Mouse (Mus musculus): ENCODE results near the gene Castor1. TPM values are rescaled to one million over a fixed set of nuclear protein-coding genes. Genes with fewer than 3 reads are reported as not detected.

Gene Castor1
- polyA plus RNA-seq (2014; fragmentation: Illumina TruSeq; extraction: RNeasy Lipid Tissue Mini Kit (QIAGEN cat#74804); ENCODE audit: low read depth, low replicate concordance), result not detected

GRCm38 (mm10) chr11:4217914-4218629, at the start of gene Castor1:
Gene Castor1, plus strand, starts transcription at chr11:4218225.

GRCm38 (mm10) chr11:4186486-4187317, 31.3 kb upstream of the Castor1 start, which contains the start of gene Tbc1d10a:
Gene Tbc1d10a, plus strand, starts transcription at chr11:4186789.

GRCm38 (mm10) chr11:4235665-4236545, 17.9 kb downstream of the Castor1 start, which contains the start of gene Osm:
Gene Osm, plus strand, starts transcription at chr11:4236420.

GRCm38 (mm10) chr11:4256846-4257607, 39.0 kb downstream of the Castor1 start, which contains the start of gene Lif:
Gene Lif, plus strand, starts transcription at chr11:4257557.

Other genes with a start within 250 kb of the Castor1 start
- gene 4930556J24Rik, start 241.4 kb upstream of the Castor1 start, polyA plus RNA-seq (2014; fragmentation: Illumina TruSeq; extraction: RNeasy Lipid Tissue Mini Kit (QIAGEN cat#74804); ENCODE audit: low read depth, low replicate concordance), result not detected
- not detected for gene Gal3st1, start 234.6 kb upstream of the Castor1 start, polyA plus RNA-seq (2014; fragmentation: Illumina TruSeq; extraction: RNeasy Lipid Tissue Mini Kit (QIAGEN cat#74804); ENCODE audit: low read depth, low replicate concordance)
- gene Sec14l4, start 186.8 kb upstream of the Castor1 start, polyA plus RNA-seq (2014; fragmentation: Illumina TruSeq; extraction: RNeasy Lipid Tissue Mini Kit (QIAGEN cat#74804); ENCODE audit: low read depth, low replicate concordance), result 73.8 TPM
- not detected for gene Sec14l3, start 153.4 kb upstream of the Castor1 start, polyA plus RNA-seq (2014; fragmentation: Illumina TruSeq; extraction: RNeasy Lipid Tissue Mini Kit (QIAGEN cat#74804); ENCODE audit: low read depth, low replicate concordance)
- gene Mtfp1, start 122.8 kb upstream of the Castor1 start, polyA plus RNA-seq (2014; fragmentation: Illumina TruSeq; extraction: RNeasy Lipid Tissue Mini Kit (QIAGEN cat#74804); ENCODE audit: low read depth, low replicate concordance), result 17.1 TPM
- 293 TPM for gene Sec14l2, start 94.8 kb upstream of the Castor1 start, polyA plus RNA-seq (2014; fragmentation: Illumina TruSeq; extraction: RNeasy Lipid Tissue Mini Kit (QIAGEN cat#74804); ENCODE audit: low read depth, low replicate concordance)
- gene Rnf215, start 83.0 kb upstream of the Castor1 start, polyA plus RNA-seq (2014; fragmentation: Illumina TruSeq; extraction: RNeasy Lipid Tissue Mini Kit (QIAGEN cat#74804); ENCODE audit: low read depth, low replicate concordance), result 2.9 TPM
- gene Ccdc157, start 57.9 kb upstream of the Castor1 start, polyA plus RNA-seq (2014; fragmentation: Illumina TruSeq; extraction: RNeasy Lipid Tissue Mini Kit (QIAGEN cat#74804); ENCODE audit: low read depth, low replicate concordance), result 4.3 TPM
- 5.6 TPM for gene Sf3a1, start 57.9 kb upstream of the Castor1 start, polyA plus RNA-seq (2014; fragmentation: Illumina TruSeq; extraction: RNeasy Lipid Tissue Mini Kit (QIAGEN cat#74804); ENCODE audit: low read depth, low replicate concordance)
- 0.87 TPM for gene Tbc1d10a, start 31.4 kb upstream of the Castor1 start, polyA plus RNA-seq (2014; fragmentation: Illumina TruSeq; extraction: RNeasy Lipid Tissue Mini Kit (QIAGEN cat#74804); ENCODE audit: low read depth, low replicate concordance)
- not detected for gene Osm, start 18.2 kb downstream of the Castor1 start, polyA plus RNA-seq (2014; fragmentation: Illumina TruSeq; extraction: RNeasy Lipid Tissue Mini Kit (QIAGEN cat#74804); ENCODE audit: low read depth, low replicate concordance)
- not detected for gene Lif, start 39.3 kb downstream of the Castor1 start, polyA plus RNA-seq (2014; fragmentation: Illumina TruSeq; extraction: RNeasy Lipid Tissue Mini Kit (QIAGEN cat#74804); ENCODE audit: low read depth, low replicate concordance)
- 0.21 TPM for gene Hormad2, start 222.9 kb downstream of the Castor1 start, polyA plus RNA-seq (2014; fragmentation: Illumina TruSeq; extraction: RNeasy Lipid Tissue Mini Kit (QIAGEN cat#74804); ENCODE audit: low read depth, low replicate concordance)